Mouse (Mus musculus) natural killer cell, adult 2 months (primary cell): ENCODE measurements around the gene Zdhhc14.

Experiments
- DNase-seq, 2 experiments: peaks; one replicate each; pipeline ENCODE4 v3.0.0; 2022; ENCODE audit warnings: low spot score in 2 of 2

Gene Zdhhc14

GRCm38 (mm10) chr17:5504969-5505368 is 12.6 kb downstream of the Zdhhc14 start:
- no peak for DNase-seq

- no peak for DNase-seq
Measured at GRCm38 (mm10) chr17:5506553-5506952, 14.2 kb downstream of the Zdhhc14 start.

GRCm38 (mm10) chr17:5506988-5507387 is 14.6 kb downstream of the Zdhhc14 start:
- no peak for DNase-seq

- no peak for DNase-seq
Measured at GRCm38 (mm10) chr17:5508030-5508429, 15.7 kb downstream of the Zdhhc14 start.

- no peak for DNase-seq
Measured at GRCm38 (mm10) chr17:5510564-5510963, 18.2 kb downstream of the Zdhhc14 start.

GRCm38 (mm10) chr17:5511724-5512123 is 19.4 kb downstream of the Zdhhc14 start:
- no peak for DNase-seq

GRCm38 (mm10) chr17:5519466-5519865 is 27.1 kb downstream of the Zdhhc14 start:
- DNase-seq: no peak

GRCm38 (mm10) chr17:5519910-5520592 is 27.7 kb downstream of the Zdhhc14 start:
- peak in 1 of 2 experiments; percentile 21 for DNase-seq

- DNase-seq: no peak
Measured at GRCm38 (mm10) chr17:5521532-5521931, 29.2 kb downstream of the Zdhhc14 start.

GRCm38 (mm10) chr17:5529552-5529951 is 37.2 kb downstream of the Zdhhc14 start:
- no peak for DNase-seq

- no peak for DNase-seq
Measured at GRCm38 (mm10) chr17:5532816-5533215, 40.5 kb downstream of the Zdhhc14 start.

- DNase-seq: peak in 1 of 2 experiments; percentile 16
Measured at GRCm38 (mm10) chr17:5535357-5535756, 43.0 kb downstream of the Zdhhc14 start.

GRCm38 (mm10) chr17:5536259-5537094 is 44.1 kb downstream of the Zdhhc14 start:
- DNase-seq: no peak

GRCm38 (mm10) chr17:5537095-5537575 is 44.8 kb downstream of the Zdhhc14 start:
- DNase-seq: no peak

GRCm38 (mm10) chr17:5542177-5542576 is 49.8 kb downstream of the Zdhhc14 start:
- no peak for DNase-seq

GRCm38 (mm10) chr17:5544065-5544464 is 51.7 kb downstream of the Zdhhc14 start:
- no peak for DNase-seq

GRCm38 (mm10) chr17:5545065-5545464 is 52.7 kb downstream of the Zdhhc14 start:
- DNase-seq: no peak

GRCm38 (mm10) chr17:5548546-5548945 is 56.2 kb downstream of the Zdhhc14 start:
- no peak for DNase-seq

GRCm38 (mm10) chr17:5549460-5549859 is 57.1 kb downstream of the Zdhhc14 start:
- no peak for DNase-seq

GRCm38 (mm10) chr17:5550444-5550843 is 58.1 kb downstream of the Zdhhc14 start:
- DNase-seq: no peak

GRCm38 (mm10) chr17:5551136-5551535 is 58.8 kb downstream of the Zdhhc14 start:
- DNase-seq: no peak

- no peak for DNase-seq
Measured at GRCm38 (mm10) chr17:5552036-5552760, 59.8 kb downstream of the Zdhhc14 start.
